Mouse (Mus musculus) liver, embryonic 14.5 days (tissue): ENCODE measurements around the gene Prdx5.

ENCODE experiments used
- CTCF ChIP-seq: IDR thresholded peaks from 2 replicates; pipeline ENCODE4 v1.5.1; 2016; ENCODE audit warnings: antibody characterized with exemption, low read depth, control low read depth
- EP300 ChIP-seq: IDR thresholded peaks from 2 replicates; pipeline ENCODE4 v1.6.1; 2016; ENCODE audit warnings: antibody characterized with exemption, low read depth

DNA sequence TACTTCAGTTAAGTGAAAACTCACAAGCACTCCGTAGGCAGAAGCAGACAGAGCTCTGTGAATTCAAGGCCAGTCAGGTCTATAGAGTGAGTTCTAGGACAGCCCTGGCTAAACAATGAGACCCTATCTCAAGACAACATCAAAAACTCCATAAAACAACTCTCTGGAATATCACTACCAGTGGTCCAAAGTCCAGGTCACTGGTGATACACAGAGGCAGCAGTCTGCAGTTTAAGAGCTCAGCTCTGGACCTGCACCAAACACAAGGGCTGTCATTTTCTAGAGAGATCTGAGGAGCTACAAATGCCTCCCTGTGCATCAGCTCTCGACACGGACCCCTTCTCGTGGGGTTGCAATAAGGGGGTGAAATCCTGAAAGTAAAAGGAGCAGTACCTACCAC, 8.4 kb upstream of the Prdx5 start:
- TF ChIP-seq CTCF: no peak
- TF ChIP-seq EP300: no peak
